Mouse (Mus musculus) heart, postnatal 0 days (tissue): Measurements from ENCODE around the gene Camk1g. TPM values are rescaled to one million over a fixed set of nuclear protein-coding genes. Genes with fewer than 3 reads are reported as not detected.

Source experiments
- ATAC-seq: fragments of 200-750 bp; cut with Nextera tagmentation; 2 replicates; pipeline ENCODE4 v1.8.0; 2017; ENCODE audit warnings: low read depth, moderate number of reproducible peaks, moderate library complexity; ENCODE audit not compliant: insufficient read depth
- DNase-seq: peaks from one replicate; pipeline ENCODE4 v3.0.0-alpha.2; 2016; ENCODE audit warnings: low spot score
- H3K27ac ChIP-seq: fragments of 300-500 bp; sonication (generic); 2 replicates; pipeline ENCODE4 v1.5.1; 2014; ENCODE audit warnings: low read depth, mild to moderate bottlenecking
- H3K27me3 ChIP-seq: fragments of 300-500 bp; sonication (generic); 2 replicates; pipeline ENCODE4 v1.6.1; 2014; ENCODE audit warnings: low read length, mixed read lengths; ENCODE audit not compliant: control insufficient read depth, insufficient read depth
- H3K36me3 ChIP-seq: fragments of 300-500 bp; sonication (generic); replicated peaks from 2 replicates; pipeline ENCODE4 v1.6.1; 2014; ENCODE audit warnings: low read length, mixed read lengths; ENCODE audit not compliant: control insufficient read depth, insufficient read depth
- H3K4me1 ChIP-seq: fragments of 300-500 bp; sonication (generic); 2 replicates; pipeline ENCODE4 v1.6.1; 2014; ENCODE audit warnings: antibody characterized with exemption; ENCODE audit not compliant: control insufficient read depth, insufficient read depth
- H3K4me2 ChIP-seq: fragments of 300-500 bp; sonication (generic); 2 replicates; pipeline ENCODE4 v1.6.1; 2014; ENCODE audit warnings: low read depth, mild to moderate bottlenecking, low read length, moderate library complexity
- H3K4me3 ChIP-seq: fragments of 300-500 bp; sonication (generic); 2 replicates; pipeline ENCODE4 v1.5.1; 2014; ENCODE audit warnings: low read depth, low read length
- H3K9ac ChIP-seq: fragments of 300-500 bp; sonication (generic); replicated peaks from 2 replicates; pipeline ENCODE4 v1.6.1; 2014; ENCODE audit warnings: low read depth, low read length, mixed read lengths
- H3K9me3 ChIP-seq: fragments of 300-500 bp; sonication (generic); replicated peaks from 2 replicates; pipeline ENCODE4 v1.6.1; 2016; ENCODE audit warnings: low read length; ENCODE audit not compliant: control insufficient read depth
- CTCF ChIP-seq: IDR thresholded peaks from 2 replicates; pipeline ENCODE4 v1.5.1; 2016; ENCODE audit warnings: antibody characterized with exemption, control low read depth, low read depth
- EP300 ChIP-seq: IDR thresholded peaks from 2 replicates; pipeline ENCODE4 v1.6.1; 2016; ENCODE audit warnings: antibody characterized with exemption, low read depth
- WGBS: fragments of 180-500 bp; shearing (Covaris S2); extraction: QIAGEN DNeasy Blood & Tissue Kit; methylation state at CpG from one replicate; pipeline ENCODE4 v1.1.7; 2014; 5-methylcytosine and 5-hydroxymethylcytosine counted together
- polyA plus RNA-seq: library from polyadenylated mRNA; unstranded; fragments of >200 nt; fragmentation: Nextera tagmentation; extraction: Ambion mirVana; gene quantifications from 2 replicates; pipeline ENCODE4 v1.2.1, GENCODE M21; 2015
- total RNA-seq: library from RNA; depleted of rRNA; stranded (reverse); fragments of >200 nt; gene quantifications from 2 replicates; pipeline ENCODE4 v1.2.3, GENCODE M21; 2014; ENCODE audit warnings: low replicate concordance

Camk1g gene
- total and polyA plus RNA-seq, 2 experiments from 2014 or later: 9.7 to 14.3 TPM

DNA sequence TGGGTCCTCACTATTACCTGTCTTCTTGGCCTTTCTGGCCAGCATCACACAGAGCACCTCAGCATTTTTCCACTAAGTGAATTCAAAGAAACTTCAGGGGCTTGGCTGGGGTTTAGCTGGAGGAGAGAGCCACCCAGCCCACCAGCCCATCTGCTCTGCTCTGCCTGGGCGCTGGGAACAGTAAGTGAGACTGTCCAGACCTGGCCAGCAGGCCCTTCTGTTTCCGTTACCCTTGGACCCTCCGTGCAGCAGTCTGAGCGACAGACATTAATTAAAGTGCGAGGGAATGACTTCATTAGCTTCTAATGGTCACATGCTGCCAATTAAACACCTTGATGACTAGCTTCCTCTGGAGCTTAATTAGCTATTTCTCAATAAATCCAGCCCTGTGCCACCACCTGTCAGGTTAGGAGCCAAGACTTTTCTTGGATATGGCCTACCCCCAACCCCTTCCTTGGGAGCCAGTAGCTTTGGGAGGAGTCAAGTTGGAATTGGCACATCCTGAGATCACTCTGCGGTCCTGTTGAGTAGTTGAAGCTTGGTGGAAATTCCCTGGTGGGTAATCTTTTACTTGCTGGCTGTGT is 36.1 kb upstream of the Camk1g start:
- no peak overlapping the region for H3K4me2 ChIP-seq
- WGBS: 76% methylated on average over 6 of the region's 6 CpGs
- no peak overlapping the region for H3K27ac ChIP-seq
- no peak for ATAC-seq
- no peaks in the 10 kb centered on the region for H3K4me1 ChIP-seq
- no peaks in the 10 kb centered on the region for H3K27me3 ChIP-seq
- no peak for DNase-seq
- H3K9ac ChIP-seq: no peak overlapping the region
- no peak overlapping the region for H3K4me3 ChIP-seq
- H3K9me3 ChIP-seq: no peaks in the 10 kb centered on the region
- TF ChIP-seq EP300 (no peak), CTCF (no peak)
- no peaks in the 10 kb centered on the region for H3K36me3 ChIP-seq

DNA sequence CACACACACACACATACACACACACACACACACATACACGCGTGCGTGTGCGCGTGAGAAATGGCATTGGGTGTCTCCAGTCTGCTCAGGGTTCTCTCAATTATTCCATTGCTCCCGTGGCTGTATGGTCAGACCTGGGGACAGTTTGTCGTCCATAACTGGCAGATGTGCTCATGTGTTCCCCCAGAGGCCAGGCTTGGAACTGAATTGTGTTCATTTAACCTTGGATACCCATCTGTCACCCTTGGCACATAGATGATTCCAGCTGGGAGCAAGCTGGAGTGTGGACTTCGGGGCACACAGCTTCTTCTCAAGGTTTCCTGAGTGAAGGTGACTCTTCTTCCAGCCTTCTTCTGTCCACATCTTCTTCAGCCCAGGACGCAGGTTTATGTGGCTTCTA is 31.6 kb upstream of the Camk1g start:
- TF ChIP-seq CTCF (peak; percentile 31), EP300 (no peak)

DNA sequence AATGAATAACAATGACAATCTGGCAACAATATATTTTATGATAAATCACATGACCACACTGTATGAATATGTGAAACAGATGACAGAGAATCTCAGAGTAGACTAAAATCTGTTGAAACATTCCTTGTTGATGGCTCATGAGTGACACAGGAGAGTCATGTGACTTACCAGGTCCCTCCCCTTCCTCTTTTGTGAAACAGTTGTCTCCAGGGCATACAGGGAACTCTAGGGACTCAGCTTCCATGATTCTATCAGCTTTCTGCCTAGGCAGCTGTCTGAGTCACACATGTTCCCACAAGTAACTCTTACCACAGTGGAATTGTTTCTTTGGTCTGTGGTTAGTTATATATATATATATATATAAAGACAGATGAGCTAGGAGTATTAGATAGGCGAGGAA is 30.2 kb upstream of the Camk1g start:
- no peak for TF ChIP-seq CTCF
- TF ChIP-seq EP300: no peak
- Histone ChIP-seq H3K27me3 (no peaks in the 10 kb centered on the region), H3K4me3 (no peak overlapping the region), H3K9ac (no peak overlapping the region), H3K4me2 (no peak overlapping the region), H3K9me3 (no peaks in the 10 kb centered on the region), H3K4me1 (no peaks in the 10 kb centered on the region), H3K27ac (no peak overlapping the region), H3K36me3 (no peaks in the 10 kb centered on the region)
- 84% methylated on average over 1 of the region's 1 CpGs for WGBS
- ATAC-seq (no peak), DNase-seq (no peak)

More for the DNA sequence above, 31.6 kb upstream of the Camk1g start:
- H3K4me2 ChIP-seq: no peak overlapping the region
- H3K27ac ChIP-seq: no peak overlapping the region
- no peaks in the 10 kb centered on the region for H3K36me3 ChIP-seq
- no peak overlapping the region for H3K4me3 ChIP-seq
- no peak for DNase-seq
- H3K9ac ChIP-seq: no peak overlapping the region
- no peaks in the 10 kb centered on the region for H3K27me3 ChIP-seq
- no peaks in the 10 kb centered on the region for H3K4me1 ChIP-seq
- ATAC-seq: no peak
- no peaks in the 10 kb centered on the region for H3K9me3 ChIP-seq
- 76% methylated on average over 9 of the region's 9 CpGs for WGBS

DNA sequence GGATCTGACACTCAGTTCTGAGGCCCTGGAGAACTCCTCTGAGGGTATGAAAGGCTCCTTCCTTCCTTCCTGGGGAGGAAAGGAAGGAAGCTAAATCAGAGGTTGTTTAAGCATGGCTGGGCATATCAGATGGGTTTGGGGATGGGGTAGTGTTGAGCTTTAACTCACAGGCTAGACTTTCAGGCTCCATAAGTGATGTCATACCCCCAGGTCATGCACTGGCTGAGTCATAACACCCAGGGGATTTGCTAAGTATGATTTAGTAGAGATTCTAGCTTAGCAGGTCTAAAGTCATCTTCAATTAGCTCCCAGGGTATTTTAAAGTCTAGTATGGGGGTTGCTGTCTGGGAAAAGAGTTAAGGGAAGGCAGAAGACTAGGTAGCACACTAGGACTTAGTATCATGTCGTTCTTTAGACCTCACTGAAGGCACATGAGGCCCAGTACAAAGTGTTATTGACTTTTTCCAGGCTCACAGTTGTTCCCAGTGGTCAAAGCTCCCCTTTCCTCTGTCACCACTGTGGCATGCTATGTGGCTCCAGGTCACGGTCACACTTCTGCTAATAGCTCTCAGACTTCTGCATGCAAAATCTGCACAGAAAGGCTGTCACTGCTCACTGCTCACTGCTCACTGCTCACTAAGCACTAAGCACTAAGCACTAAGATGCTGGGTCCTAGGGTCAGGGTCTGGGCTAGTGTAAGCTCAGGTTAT is 28.8 kb upstream of the Camk1g start:
- Histone ChIP-seq H3K4me1 (no peaks in the 10 kb centered on the region), H3K36me3 (no peaks in the 10 kb centered on the region), H3K9me3 (no peaks in the 10 kb centered on the region), H3K27me3 (no peaks in the 10 kb centered on the region), H3K4me3 (no peak overlapping the region), H3K4me2 (no peak overlapping the region), H3K9ac (no peak overlapping the region), H3K27ac (no peak overlapping the region)
- DNase-seq: no peak
- no peak for TF ChIP-seq EP300
- TF ChIP-seq CTCF: no peak
- 32% methylated on average over 2 of the region's 2 CpGs for WGBS
- ATAC-seq: no peak; the same call in 1 of the 2 replicates

DNA sequence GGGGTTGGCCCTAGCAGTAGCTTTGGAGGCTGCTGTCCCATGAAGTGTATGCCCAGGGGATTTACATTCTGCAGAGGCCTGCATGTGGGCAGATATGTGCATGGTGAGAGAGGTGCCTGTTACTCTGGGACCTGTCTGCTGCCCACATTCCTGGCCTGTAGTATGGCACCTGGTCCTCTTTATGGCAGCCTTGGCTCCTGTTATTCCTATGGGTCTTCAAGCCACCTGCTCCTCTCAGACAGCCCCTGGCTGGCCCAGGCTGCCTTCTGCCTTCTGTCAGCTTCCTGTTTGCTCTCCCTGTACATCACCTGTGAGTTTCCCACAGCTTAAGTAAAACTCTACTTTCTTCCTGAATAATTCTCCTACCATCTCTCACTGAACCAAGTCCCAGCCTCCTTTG is 27.0 kb upstream of the Camk1g start:
- H3K36me3 ChIP-seq: no peaks in the 10 kb centered on the region
- TF ChIP-seq CTCF (no peak), EP300 (no peak)
- H3K4me1 ChIP-seq: no peaks in the 10 kb centered on the region
- H3K27ac ChIP-seq: no peak overlapping the region
- no peak overlapping the region for H3K9ac ChIP-seq
- no peaks in the 10 kb centered on the region for H3K9me3 ChIP-seq
- DNase-seq: no peak
- no peaks in the 10 kb centered on the region for H3K27me3 ChIP-seq
- H3K4me3 ChIP-seq: no peak overlapping the region
- no peak; the same call in 1 of the 2 replicates for ATAC-seq
- no peak overlapping the region for H3K4me2 ChIP-seq

DNA sequence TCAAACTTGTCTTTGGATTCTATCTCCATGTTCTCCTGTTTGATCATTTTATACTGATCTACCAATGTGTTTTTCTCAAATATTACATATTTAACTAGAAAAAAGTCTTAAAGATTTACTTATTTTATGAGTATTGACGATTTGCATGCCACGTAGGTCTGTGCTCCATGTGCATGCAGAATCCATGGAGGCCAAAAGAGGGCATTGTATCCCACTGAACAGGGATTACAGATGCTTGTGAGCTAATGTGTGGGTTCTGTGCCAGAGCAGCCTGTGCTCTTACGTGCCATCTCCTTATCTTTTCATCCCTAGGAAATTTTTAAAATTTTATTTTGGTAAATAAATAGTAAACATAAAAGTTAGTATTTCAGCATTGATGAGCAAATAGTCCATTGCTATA is 22.2 kb upstream of the Camk1g start:
- no peak overlapping the region for H3K4me3 ChIP-seq
- no peak overlapping the region for H3K27ac ChIP-seq
- no peak overlapping the region for H3K9ac ChIP-seq
- H3K9me3 ChIP-seq: no peaks in the 10 kb centered on the region
- WGBS: 82% methylated on average over 3 of the region's 3 CpGs
- ATAC-seq (no peak), DNase-seq (no peak)
- TF ChIP-seq EP300: no peak
- 0 out of 2 replicates have a peak, but pooled peaks have one; percentile 1 for TF ChIP-seq CTCF
- 0 out of 2 replicates have a peak, but pooled peaks cover 7% of the 10 kb centered on the region for H3K27me3 ChIP-seq
- H3K4me1 ChIP-seq: no peaks in the 10 kb centered on the region; the same call in 1 of the 2 replicates
- no peak overlapping the region for H3K4me2 ChIP-seq
- no peaks in the 10 kb centered on the region for H3K36me3 ChIP-seq
